Mouse (Mus musculus) liver, embryonic 14.5 days (tissue): ENCODE data around the gene Celf2. TPM values are rescaled to one million over a fixed set of nuclear protein-coding genes. Genes with fewer than 3 reads are reported as not detected.

Experiments
- ATAC-seq: fragments of 200-750 bp; cut with Nextera tagmentation; 2 replicates; pipeline ENCODE4 v1.8.0; 2017; ENCODE audit warnings: moderate number of reproducible peaks, mild to moderate bottlenecking, moderate library complexity; ENCODE audit not compliant: insufficient read depth
- DNase-seq, 3 experiments: peaks; one replicate each; pipeline ENCODE4 v3.0.0-alpha.2; 2012 to 2013; ENCODE audit warnings: low read depth in 3 of 3, low spot score in 3 of 3
- H3K27ac ChIP-seq: fragments of 300-500 bp; sonication (generic); 2 replicates; pipeline ENCODE4 v1.5.1; 2014; ENCODE audit warnings: moderate library complexity, mild to moderate bottlenecking, control low read depth, inconsistent platforms
- H3K27me3 ChIP-seq: fragments of 300-500 bp; sonication (generic); 2 replicates; pipeline ENCODE4 v1.6.1; 2014; ENCODE audit warnings: mild to moderate bottlenecking, low read length, moderate library complexity; ENCODE audit not compliant: control insufficient read depth, insufficient read depth
- H3K36me3 ChIP-seq: fragments of 300-500 bp; sonication (generic); replicated peaks from 2 replicates; pipeline ENCODE4 v1.6.1; 2014; ENCODE audit warnings: low read depth; ENCODE audit not compliant: control insufficient read depth, insufficient read depth
- H3K4me1 ChIP-seq, 2 experiments: fragments of 200-500 bp in 1 of 2; fragments of 300-500 bp in 1 of 2; sonication (generic) in 1 of 2; replicated peaks; 2 replicates each; pipeline ENCODE4 v1.6.1; 2012 to 2014; ENCODE audit warnings: antibody characterized with exemption in 1 of 2, inconsistent platforms in 1 of 2, low read length in 1 of 2; ENCODE audit not compliant: control insufficient read depth in 2 of 2, insufficient read depth in 2 of 2
- H3K4me2 ChIP-seq: fragments of 300-500 bp; sonication (generic); 2 replicates; pipeline ENCODE4 v1.6.1; 2014; ENCODE audit warnings: low read depth, mild to moderate bottlenecking, control low read depth, moderate library complexity
- H3K4me3 ChIP-seq, 2 experiments: fragments of 200-500 bp in 1 of 2; fragments of 300-500 bp in 1 of 2; sonication (generic) in 1 of 2; 2 replicates each; pipeline ENCODE4 v1.5.1; 2012 to 2014; ENCODE audit warnings: low read depth in 2 of 2, low read length in 2 of 2, mild to moderate bottlenecking in 2 of 2, control low read depth in 1 of 2, inconsistent platforms in 1 of 2, moderate library complexity in 1 of 2; ENCODE audit not compliant: insufficient read depth in 1 of 2
- H3K9ac ChIP-seq: fragments of 300-500 bp; sonication (generic); replicated peaks from 2 replicates; pipeline ENCODE4 v1.6.1; 2014; ENCODE audit warnings: mild to moderate bottlenecking, control low read depth, moderate library complexity
- H3K9me3 ChIP-seq: fragments of 300-500 bp; sonication (generic); 2 replicates; pipeline ENCODE4 v1.6.1; 2016; ENCODE audit warnings: low read length, mixed read lengths; ENCODE audit not compliant: control insufficient read depth
- CTCF ChIP-seq: IDR thresholded peaks from 2 replicates; pipeline ENCODE4 v1.5.1; 2016; ENCODE audit warnings: antibody characterized with exemption, low read depth, control low read depth
- EP300 ChIP-seq: IDR thresholded peaks from 2 replicates; pipeline ENCODE4 v1.6.1; 2016; ENCODE audit warnings: antibody characterized with exemption, low read depth
- WGBS: fragments of 180-500 bp; shearing (Covaris S2); extraction: QIAGEN DNeasy Blood & Tissue Kit; methylation state at CpG from one replicate; pipeline ENCODE4 v1.1.7; 2014; ENCODE audit not compliant: insufficient replicate concordance; 5-methylcytosine and 5-hydroxymethylcytosine counted together
- polyA plus RNA-seq, 2 experiments: library from polyadenylated mRNA; depleted of rRNA in 1 of 2; stranded (reverse) in 1 of 2; unstranded in 1 of 2; fragments of >200 nt; fragmentation: Nextera tagmentation in 1 of 2; extraction: Ambion mirVana in 1 of 2; gene quantifications; 2 replicates each; pipeline versions ENCODE4 v1.2.1 to v1.2.3; 2012 to 2014

Gene Celf2
- polyA plus RNA-seq, 2 experiments = 3.9 to 7.8 TPM

DNA sequence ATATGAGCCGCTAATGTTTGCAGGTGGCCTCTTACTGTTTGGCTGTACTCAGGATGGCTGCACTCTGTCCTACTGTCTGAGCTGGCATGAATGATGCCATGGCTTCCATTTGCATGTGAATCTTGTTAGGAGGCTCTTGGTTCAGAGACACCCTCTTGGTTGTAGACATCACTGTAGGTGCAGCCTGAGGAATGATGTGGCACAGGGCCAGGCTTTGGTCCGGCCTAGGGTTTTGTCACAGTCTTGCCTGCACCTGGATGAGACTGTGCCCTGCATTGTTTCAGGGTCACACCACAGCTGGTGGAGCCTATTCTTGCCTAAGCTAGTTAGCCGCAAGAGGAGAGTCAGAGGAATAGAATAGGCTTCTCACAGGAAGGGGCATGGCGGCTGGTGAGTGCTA is 977.0 kb downstream of the Celf2 start:
- no peak for ATAC-seq
- WGBS = 63% methylated on average over 4 of the region's 4 CpGs

DNA sequence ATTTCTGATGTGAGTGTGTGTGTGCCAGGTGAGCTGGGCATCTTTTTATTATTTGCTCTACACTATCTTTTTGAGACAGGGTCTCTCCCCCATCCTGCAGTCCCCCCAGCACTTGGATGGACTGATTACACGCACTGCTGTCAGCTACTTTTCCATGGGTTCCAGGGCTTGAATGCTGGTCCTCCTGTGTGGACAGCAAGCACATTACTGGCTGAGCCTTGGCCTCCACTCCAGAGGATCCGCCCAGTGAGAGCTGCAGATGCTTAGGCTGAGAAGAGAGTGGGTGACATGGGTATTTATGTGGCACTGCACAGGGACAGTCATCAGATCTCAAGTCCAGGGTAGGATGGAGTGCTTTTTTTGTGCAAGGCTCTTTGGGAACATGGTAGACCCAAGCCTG is 981.3 kb downstream of the Celf2 start:
- Histone ChIP-seq H3K36me3 (no peaks in the 10 kb centered on the region), H3K9me3 (no peaks in the 10 kb centered on the region), H3K4me2 (no peak overlapping the region), H3K27me3 (no peaks in the 10 kb centered on the region), H3K4me3 (no peak overlapping the region), H3K27ac (no peak overlapping the region), H3K4me1 (no peaks in the 10 kb centered on the region), H3K9ac (no peak overlapping the region)
- 52% methylated on average over 2 of the region's 2 CpGs for WGBS
- no peak for DNase-seq
- TF ChIP-seq EP300 (no peak), CTCF (no peak)
- no peak for ATAC-seq

More for the DNA sequence above, 977.0 kb downstream of the Celf2 start:
- Histone ChIP-seq H3K9ac (no peak overlapping the region), H3K27me3 (no peaks in the 10 kb centered on the region), H3K4me2 (no peak overlapping the region), H3K4me3 (no peak overlapping the region), H3K9me3 (no peaks in the 10 kb centered on the region), H3K4me1 (no peaks in the 10 kb centered on the region), H3K27ac (no peak overlapping the region), H3K36me3 (no peaks in the 10 kb centered on the region)
- TF ChIP-seq EP300 (no peak), CTCF (no peak)
- DNase-seq = no peak

DNA sequence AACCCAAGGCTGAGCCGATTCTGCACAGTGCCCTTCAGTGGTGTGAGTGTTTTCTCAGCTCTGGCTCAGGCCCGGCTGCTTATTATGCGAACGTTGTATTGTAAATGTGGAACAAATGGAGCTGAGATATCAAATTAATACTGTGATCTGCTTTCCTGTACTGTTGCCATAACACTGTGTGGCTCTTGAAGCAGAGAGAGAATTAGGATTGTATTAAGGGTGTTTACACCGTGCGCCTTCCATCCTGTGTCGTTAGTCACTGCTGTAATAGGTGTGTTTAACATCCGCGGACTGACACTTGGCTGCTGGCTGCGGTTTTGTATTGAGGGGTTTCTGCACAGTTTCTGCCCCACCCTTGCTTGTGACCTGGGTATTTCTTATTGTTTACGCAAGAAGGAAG is 982.5 kb downstream of the Celf2 start:
- Histone ChIP-seq H3K9ac (no peak overlapping the region), H3K27me3 (no peaks in the 10 kb centered on the region), H3K4me3 (no peak overlapping the region), H3K36me3 (no peaks in the 10 kb centered on the region), H3K9me3 (no peaks in the 10 kb centered on the region), H3K27ac (no peak overlapping the region), H3K4me2 (no peak overlapping the region), H3K4me1 (no peaks in the 10 kb centered on the region)
- WGBS = 72% methylated on average over 11 of the region's 11 CpGs
- TF ChIP-seq EP300 = no peak
- no peak for TF ChIP-seq CTCF
- DNase-seq (no peak), ATAC-seq (no peak)

DNA sequence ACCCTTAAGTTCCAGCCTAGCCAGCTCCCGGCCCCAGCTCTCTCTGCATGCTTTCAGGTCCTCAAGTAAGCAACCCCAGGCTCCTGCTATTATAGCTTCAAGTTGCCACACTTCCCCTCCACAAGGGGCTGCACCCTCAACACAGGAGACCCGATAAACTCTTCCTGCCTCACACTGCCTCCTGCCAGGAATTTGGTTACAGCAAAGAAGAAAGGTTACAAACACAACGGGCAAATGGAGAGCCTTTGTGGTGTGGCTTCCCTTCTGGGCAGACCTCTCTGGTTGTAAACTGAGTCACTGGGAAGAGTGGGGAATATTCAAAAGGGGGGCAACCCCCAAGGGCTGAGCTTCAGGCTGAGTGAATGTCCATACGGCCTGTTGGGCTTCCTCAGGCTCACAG is 983.1 kb downstream of the Celf2 start:
- Histone ChIP-seq H3K27ac (no peak overlapping the region), H3K27me3 (no peaks in the 10 kb centered on the region), H3K36me3 (no peaks in the 10 kb centered on the region), H3K4me2 (no peak overlapping the region), H3K4me1 (no peaks in the 10 kb centered on the region), H3K4me3 (no peak overlapping the region), H3K9ac (no peak overlapping the region), H3K9me3 (no peaks in the 10 kb centered on the region)
- DNase-seq (no peak), ATAC-seq (no peak)
- 29% methylated on average over 4 of the region's 4 CpGs for WGBS
- TF ChIP-seq CTCF (no peak), EP300 (no peak)

DNA sequence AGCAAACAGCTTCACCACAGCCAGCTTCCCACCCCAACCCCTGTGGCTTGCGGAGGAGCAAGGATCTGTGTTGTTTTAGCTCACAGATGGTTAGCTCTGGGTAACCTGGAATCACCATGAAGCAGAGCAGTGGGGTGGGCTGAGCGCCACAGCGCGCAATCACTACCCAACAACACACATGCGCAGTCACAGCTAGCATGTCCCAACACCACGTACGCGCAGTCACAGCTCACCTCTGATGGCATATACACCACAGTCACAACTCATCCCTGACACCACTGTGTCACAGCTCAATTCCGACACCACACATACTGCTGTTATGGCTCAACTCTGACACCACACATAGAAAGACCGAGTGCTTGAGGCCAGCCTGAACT is 985.5 kb downstream of the Celf2 start:
- TF ChIP-seq EP300 = no peak
- TF ChIP-seq CTCF = no peak
- Histone ChIP-seq H3K4me2 (no peak overlapping the region), H3K9me3 (no peaks in the 10 kb centered on the region), H3K27me3 (no peaks in the 10 kb centered on the region), H3K4me3 (no peak overlapping the region), H3K9ac (no peak overlapping the region), H3K36me3 (no peaks in the 10 kb centered on the region), H3K4me1 (no peaks in the 10 kb centered on the region), H3K27ac (no peak overlapping the region)
- DNase-seq (no peak), ATAC-seq (no peak)
- WGBS = 88% methylated on average over 10 of the region's 10 CpGs
